Mouse (Mus musculus) heart, adult 2 months (tissue): Measurements from ENCODE around the gene Elobl. TPM values are rescaled to one million over a fixed set of nuclear protein-coding genes. Genes with fewer than 3 reads are reported as not detected.
A peak's percentile ranks its signal among the peaks of the same experiment; 100 is the strongest.

Source experiments
- DNase-seq, 2 experiments: peaks; one replicate each; pipeline ENCODE4 v3.0.0; 2021
- H3K27ac ChIP-seq: fragments of 200-600 bp; 2 replicates; pipeline ENCODE4 v1.8.1; 2022
- H3K27me3 ChIP-seq: fragments of 200-500 bp; 2 replicates; pipeline ENCODE4 v1.6.1; 2012; ENCODE audit warnings: mild to moderate bottlenecking, low read length, inconsistent platforms, mixed read lengths; ENCODE audit not compliant: control insufficient read depth, insufficient read depth
- H3K36me3 ChIP-seq: fragments of 200-500 bp; 2 replicates; pipeline ENCODE4 v1.6.1; 2012; ENCODE audit warnings: low read length, inconsistent platforms; ENCODE audit not compliant: control insufficient read depth, insufficient read depth
- H3K4me1 ChIP-seq: fragments of 200-500 bp; 2 replicates; pipeline ENCODE4 v1.6.1; 2011; ENCODE audit warnings: low read length; ENCODE audit not compliant: control insufficient read depth, insufficient read depth
- H3K4me3 ChIP-seq: fragments of 200-600 bp; 2 replicates; pipeline ENCODE4 v1.8.1; 2022
- H3K79me2 ChIP-seq: fragments of 200-500 bp; replicated peaks from 2 replicates; pipeline ENCODE4 v1.6.1; 2012; ENCODE audit warnings: mild to moderate bottlenecking, inconsistent platforms, low read length, moderate library complexity, mixed read lengths; ENCODE audit not compliant: control insufficient read depth, insufficient read depth
- H3K9ac ChIP-seq: fragments of 200-500 bp; 2 replicates; pipeline ENCODE4 v1.6.1; 2012; ENCODE audit warnings: low read depth, mild to moderate bottlenecking, control low read depth, inconsistent platforms, low read length, mixed read lengths
- CTCF ChIP-seq: fragments of 200-600 bp; IDR thresholded peaks from 2 replicates; pipeline ENCODE4 v1.8.1; 2022; ENCODE audit warnings: antibody characterized with exemption, mild to moderate bottlenecking, moderate library complexity
- EP300 ChIP-seq: fragments of 200-500 bp; IDR thresholded peaks from 2 replicates; pipeline ENCODE4 v1.6.1; 2011; ENCODE audit warnings: low read depth, low read length, control low read depth; ENCODE audit not compliant: insufficient read depth
- POLR2A ChIP-seq: fragments of 200-500 bp; IDR thresholded peaks from 2 replicates; pipeline ENCODE4 v1.6.1; 2011; ENCODE audit warnings: mild to moderate bottlenecking, low read depth, low read length, control low read depth; ENCODE audit not compliant: insufficient read depth
- WGBS: fragments of 180-500 bp; shearing (Covaris S2); methylation state at CpG from one replicate; pipeline ENCODE4 v1.1.7; 2018; 5-methylcytosine and 5-hydroxymethylcytosine counted together
- intact Hi-C: fragments of 180-260 bp; cut with DNase I; formaldehyde crosslinking; loops from one replicate; pipeline ENCODE4 v1.15.1; 2025
- polyA plus RNA-seq: library from polyadenylated mRNA; depleted of rRNA; stranded (reverse); fragments of >200 nt; gene quantifications from 2 replicates; pipeline ENCODE4 v1.2.3, GENCODE M21; 2012
- total RNA-seq, 2 experiments: library from RNA; stranded (reverse); gene quantifications; 2 replicates each; pipeline ENCODE4 v1.2.3; 2021

Gene Elobl
- total and polyA plus RNA-seq, 3 experiments, result not detected

DNA sequence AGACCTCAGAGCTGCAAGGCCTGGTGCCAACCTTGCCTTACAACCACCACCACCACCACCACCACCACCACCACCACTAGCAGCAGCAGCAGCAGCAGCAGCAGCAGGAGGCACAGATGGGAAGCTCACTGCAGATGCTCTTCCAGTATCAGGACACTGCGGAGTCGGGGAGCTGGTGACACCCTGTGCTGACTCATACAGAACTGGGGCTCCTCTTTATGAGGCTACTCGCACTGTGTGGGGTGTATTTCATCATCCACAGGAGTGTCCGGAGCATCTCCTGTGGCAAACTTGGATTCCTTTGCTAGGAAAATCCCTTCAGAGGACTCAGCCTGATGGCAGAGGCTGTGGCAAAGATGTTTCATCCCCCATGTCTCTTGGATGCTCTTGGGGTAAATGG, 27.1 kb downstream of the Elobl start:
- Histone ChIP-seq H3K4me3 (no peak overlapping the region), H3K36me3 (no peaks in the 10 kb centered on the region), H3K4me1 (no peaks in the 10 kb centered on the region), H3K27me3 (no peaks in the 10 kb centered on the region), H3K79me2 (no peaks in the 10 kb centered on the region), H3K9ac (no peak overlapping the region), H3K27ac (no peak overlapping the region)
- no peak for DNase-seq
- 96% methylated on average over 4 of the region's 4 CpGs for WGBS
- TF ChIP-seq EP300, result no peak
- TF ChIP-seq CTCF, result no peak
- TF ChIP-seq POLR2A, result no peak
- intact Hi-C loops, result loop anchor here (5.0 kb wide), 1 partner anchor 92 kb away; no protein-coding TSS in a partner anchor

DNA sequence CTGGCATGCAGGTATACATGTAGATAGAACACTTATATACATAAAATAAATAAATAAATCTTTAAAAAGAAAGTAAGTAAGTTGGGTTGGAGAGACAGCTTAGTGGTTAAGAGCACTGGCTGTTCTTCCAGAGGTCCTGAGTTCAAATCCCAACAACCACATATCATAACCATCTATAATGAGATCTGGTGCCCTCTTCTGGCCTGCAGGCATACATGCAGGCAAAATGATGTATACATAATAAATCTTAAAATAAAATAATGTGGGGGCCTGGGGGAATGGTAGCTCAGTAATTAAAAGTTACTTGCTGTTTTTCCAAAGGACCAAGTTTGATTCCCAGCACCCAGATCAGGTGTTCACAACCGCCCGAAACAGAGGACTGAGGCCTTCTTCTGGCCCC, 28.0 kb downstream of the Elobl start:
- Histone ChIP-seq H3K4me1 (no peaks in the 10 kb centered on the region), H3K27ac (no peak overlapping the region), H3K27me3 (no peaks in the 10 kb centered on the region), H3K36me3 (no peaks in the 10 kb centered on the region), H3K9ac (no peak overlapping the region), H3K79me2 (no peaks in the 10 kb centered on the region), H3K4me3 (no peak overlapping the region)
- 100% methylated on average over 2 of the region's 2 CpGs for WGBS
- TF ChIP-seq EP300 (no peak), CTCF (peak; percentile 65), POLR2A (no peak)
- intact Hi-C loops, result loop anchor here (5.0 kb wide), 1 partner anchor 91 kb away; no protein-coding TSS in a partner anchor
- no peak for DNase-seq

DNA sequence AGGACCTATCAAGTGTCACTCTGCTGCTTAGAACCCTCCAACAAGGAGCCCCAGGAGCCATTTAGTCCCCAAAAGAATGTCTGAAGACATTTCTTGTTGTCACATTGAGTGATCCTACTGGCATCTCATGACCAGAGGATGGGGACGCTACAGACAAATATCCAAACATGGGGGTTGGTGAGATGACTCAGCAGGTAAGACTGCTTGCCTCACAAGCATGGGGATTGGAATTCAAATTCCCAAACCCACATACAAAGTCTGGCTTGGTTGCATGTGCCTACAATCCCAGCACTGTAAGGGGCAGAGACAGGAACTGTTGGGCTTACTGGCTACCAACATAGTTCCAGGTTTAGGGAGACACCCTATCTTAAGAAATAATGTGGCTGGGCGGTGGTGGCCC, 28.8 kb downstream of the Elobl start:
- Histone ChIP-seq H3K4me3 (no peak overlapping the region), H3K4me1 (no peaks in the 10 kb centered on the region), H3K36me3 (no peaks in the 10 kb centered on the region), H3K27me3 (no peaks in the 10 kb centered on the region), H3K27ac (no peak overlapping the region), H3K9ac (no peak overlapping the region), H3K79me2 (no peaks in the 10 kb centered on the region)
- no peak for DNase-seq
- intact Hi-C loops, result loop anchor here (5.0 kb wide), 1 partner anchor 91 kb away; no protein-coding TSS in a partner anchor
- 91% methylated on average over 2 of the region's 2 CpGs for WGBS
- TF ChIP-seq EP300 (no peak), POLR2A (no peak), CTCF (no peak)

DNA sequence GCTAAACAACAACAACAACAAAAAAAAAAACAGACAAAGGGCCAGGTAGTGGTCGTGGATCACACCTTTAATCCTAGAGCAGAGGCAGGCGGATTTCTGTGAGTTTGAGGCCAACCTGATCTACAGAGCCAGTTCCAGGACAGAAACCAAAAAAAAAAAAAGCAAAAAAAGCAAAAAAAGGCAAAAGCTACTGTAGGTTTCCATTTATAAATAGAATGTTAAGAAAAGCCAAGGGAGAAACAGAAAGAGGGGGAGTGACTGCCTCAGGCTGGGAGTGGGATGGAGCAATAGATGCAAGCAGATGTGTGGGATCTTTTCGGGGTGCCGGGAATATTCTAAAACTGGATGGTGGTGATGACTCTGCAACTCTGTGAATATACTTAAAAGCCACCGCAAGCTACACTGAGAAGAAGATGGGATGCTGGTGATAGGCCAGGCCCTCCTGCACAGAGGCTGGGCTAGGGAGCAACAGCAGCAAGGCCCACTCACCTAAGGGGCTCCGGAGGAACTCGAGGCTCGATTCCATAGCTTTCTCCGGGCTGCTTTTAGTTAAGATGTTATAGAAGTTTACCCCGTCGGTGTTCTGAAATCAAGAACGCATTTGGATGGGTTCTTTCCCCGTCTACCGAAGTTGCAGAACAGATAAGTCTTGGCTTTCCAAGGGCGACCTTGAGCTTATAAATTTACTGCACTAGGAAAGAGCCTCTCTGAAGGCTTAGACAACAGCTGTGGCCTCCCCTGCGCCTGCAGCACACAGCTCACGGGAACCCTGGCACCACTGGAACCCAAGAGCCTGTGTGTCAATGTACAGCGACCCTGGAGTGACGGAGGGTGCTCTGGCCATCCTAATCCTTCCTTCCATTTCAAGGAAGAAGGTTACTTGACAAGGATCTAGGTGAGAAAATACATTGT, 32.4 kb downstream of the Elobl start:
- intact Hi-C loops, result no loop called here
- no peaks in the 10 kb centered on the region for H3K27me3 ChIP-seq
- H3K36me3 ChIP-seq, result no peaks in the 10 kb centered on the region
- H3K27ac ChIP-seq, result no peak overlapping the region
- no peak overlapping the region for H3K9ac ChIP-seq
- TF ChIP-seq EP300 (no peak), CTCF (no peak), POLR2A (no peak)
- 94% methylated on average over 19 of the region's 19 CpGs for WGBS
- H3K79me2 ChIP-seq, result no peaks in the 10 kb centered on the region
- no peak for DNase-seq
- no peak overlapping the region for H3K4me3 ChIP-seq
- H3K4me1 ChIP-seq, result no peaks in the 10 kb centered on the region

DNA sequence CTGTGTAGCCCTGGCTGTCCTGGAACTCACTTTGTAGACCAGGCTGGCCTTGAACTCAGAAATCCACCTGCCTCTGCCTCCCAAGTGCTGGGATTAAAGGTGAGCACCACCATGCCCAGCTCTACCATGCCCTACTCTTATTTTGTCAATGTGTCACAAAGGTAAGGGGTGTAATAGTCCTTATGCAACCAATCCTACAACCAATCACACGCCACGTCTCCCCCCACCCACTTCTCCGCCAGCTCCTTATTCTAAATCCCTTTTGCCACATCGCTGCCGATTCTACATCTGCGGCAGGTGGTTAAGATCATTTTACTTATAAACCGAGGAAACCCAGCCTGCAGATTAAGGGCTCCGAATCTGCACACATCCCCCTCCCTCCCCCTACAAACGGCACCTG, 33.7 kb downstream of the Elobl start:
- Histone ChIP-seq H3K9ac (no peak overlapping the region), H3K27ac (no peak overlapping the region), H3K36me3 (no peaks in the 10 kb centered on the region), H3K4me3 (no peak overlapping the region), H3K79me2 (no peaks in the 10 kb centered on the region), H3K27me3 (no peaks in the 10 kb centered on the region), H3K4me1 (no peaks in the 10 kb centered on the region)
- TF ChIP-seq CTCF (no peak), POLR2A (no peak), EP300 (no peak)
- WGBS, result 94% methylated on average over 9 of the region's 9 CpGs
- intact Hi-C loops, result no loop called here
- DNase-seq, result no peak
